Mouse (Mus musculus) stomach, embryonic 15.5 days (tissue): ENCODE data around the gene Efna2. TPM values are rescaled to one million over a fixed set of nuclear protein-coding genes. Genes with fewer than 3 reads are reported as not detected.
A peak's percentile ranks its signal among the peaks of the same experiment; 100 is the strongest.

Source experiments
- ATAC-seq: fragments of 200-750 bp; cut with Nextera tagmentation; 2 replicates; pipeline ENCODE4 v1.8.0; 2017; ENCODE audit warnings: low read depth, moderate number of reproducible peaks, moderate TSS enrichment; ENCODE audit not compliant: insufficient read depth, low FRiP score
- H3K27ac ChIP-seq: fragments of 300-500 bp; sonication (generic); 2 replicates; pipeline ENCODE4 v1.5.1; 2015; ENCODE audit warnings: mild to moderate bottlenecking, inconsistent platforms
- H3K27me3 ChIP-seq: fragments of 300-500 bp; sonication (generic); replicated peaks from 2 replicates; pipeline ENCODE4 v1.6.1; 2015; ENCODE audit warnings: inconsistent platforms
- H3K36me3 ChIP-seq: fragments of 300-500 bp; sonication (generic); 2 replicates; pipeline ENCODE4 v1.6.1; 2015; ENCODE audit warnings: inconsistent platforms
- H3K4me1 ChIP-seq: fragments of 300-500 bp; sonication (generic); 2 replicates; pipeline ENCODE4 v1.6.1; 2015; ENCODE audit warnings: inconsistent platforms
- H3K4me2 ChIP-seq: fragments of 300-500 bp; sonication (generic); 2 replicates; pipeline ENCODE4 v1.6.1; 2015; ENCODE audit warnings: mild to moderate bottlenecking, inconsistent platforms
- H3K4me3 ChIP-seq: fragments of 300-500 bp; sonication (generic); replicated peaks from 2 replicates; pipeline ENCODE4 v1.5.1; 2015; ENCODE audit warnings: inconsistent platforms
- H3K9ac ChIP-seq: fragments of 300-500 bp; sonication (generic); 2 replicates; pipeline ENCODE4 v1.6.1; 2015; ENCODE audit warnings: inconsistent platforms
- H3K9me3 ChIP-seq: fragments of 300-500 bp; sonication (generic); 2 replicates; pipeline ENCODE4 v1.6.1; 2016; ENCODE audit warnings: inconsistent platforms
- WGBS: fragments of 180-500 bp; shearing (Covaris S2); methylation state at CpG from one replicate; pipeline ENCODE4 v1.1.7; 2015; 5-methylcytosine and 5-hydroxymethylcytosine counted together
- polyA plus RNA-seq: library from polyadenylated mRNA; unstranded; fragments of >200 nt; fragmentation: Nextera tagmentation; extraction: Ambion mirVana; gene quantifications from 2 replicates; pipeline ENCODE4 v1.2.1, GENCODE M21; 2015

The Efna2 gene
- polyA plus RNA-seq, 1 experiment from 2014 or later, result 15.7 TPM

- ATAC-seq, result peak; percentile 0; the same call in 1 of the 2 replicates
- Histone ChIP-seq H3K9ac (peak overlapping the region; percentile 19; the same call in 1 of the 2 replicates), H3K4me1 (peaks cover 92% of the 10 kb centered on the region), H3K9me3 (no peaks in the 10 kb centered on the region), H3K27me3 (no peaks in the 10 kb centered on the region), H3K4me3 (peak overlapping the region; percentile 47), H3K36me3 (peaks cover 35% of the 10 kb centered on the region), H3K27ac (peak overlapping the region; percentile 92), H3K4me2 (peak overlapping the region; percentile 77)
- 10% methylated on average over 12 of the region's 12 CpGs for WGBS
Observed at GRCm38 (mm10) chr10:80159021-80159560, 20.2 kb upstream of the Efna2 start.

DNA sequence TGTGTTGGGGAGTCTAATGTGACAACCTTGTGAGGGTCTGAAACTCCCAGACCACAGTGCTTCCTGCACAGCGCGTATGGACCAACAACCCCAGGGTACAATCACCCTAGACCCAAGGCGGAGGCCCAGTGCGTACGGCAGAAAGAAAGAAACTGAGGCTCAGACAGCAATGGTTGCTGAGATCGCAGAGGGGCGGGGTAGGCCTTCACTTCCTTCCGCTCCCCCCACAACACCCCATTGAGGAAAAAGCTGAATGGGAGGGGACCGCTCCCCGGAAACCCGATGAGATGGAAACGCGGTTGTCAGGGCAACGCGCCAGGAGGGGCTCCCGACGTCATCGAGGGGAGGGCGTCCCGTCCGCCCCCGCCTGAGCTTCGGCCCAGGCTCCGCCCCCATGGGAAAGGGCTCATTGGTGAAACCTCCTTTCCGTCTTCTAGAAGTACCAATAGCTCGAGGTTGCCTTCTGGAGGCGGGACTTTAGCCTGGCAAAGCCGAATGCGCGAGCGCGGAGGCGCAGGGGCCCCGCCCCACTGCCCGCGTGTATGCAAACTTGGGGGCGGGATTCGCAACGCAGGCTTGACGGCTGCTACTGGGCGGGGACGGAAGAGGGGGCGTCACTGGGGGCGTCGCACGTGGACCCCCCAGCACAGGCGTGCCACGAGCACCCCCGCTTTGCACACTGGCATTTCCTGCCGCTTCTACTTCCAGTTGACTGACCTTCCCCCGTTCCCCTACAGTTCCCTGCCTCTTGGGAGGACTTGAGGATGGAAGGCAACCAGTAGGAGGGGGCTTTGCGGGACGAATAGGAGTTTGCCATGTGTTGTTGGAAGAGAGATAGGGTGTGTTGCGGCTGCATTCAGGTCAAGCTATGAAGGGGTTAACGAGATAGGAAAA lies 19.5 kb upstream of the Efna2 start:
- Histone ChIP-seq H3K4me2 (peak overlapping the region; percentile 77), H3K4me1 (peaks cover 92% of the 10 kb centered on the region), H3K27me3 (no peaks in the 10 kb centered on the region), H3K36me3 (peaks cover 28% of the 10 kb centered on the region), H3K9me3 (no peaks in the 10 kb centered on the region), H3K9ac (peak overlapping the region; percentile 19; the same call in 1 of the 2 replicates), H3K4me3 (peak overlapping the region; percentile 47), H3K27ac (peak overlapping the region; percentile 92)
- under 1% methylated on average over 55 of the region's 55 CpGs for WGBS
- ATAC-seq, result peak; percentile 81

DNA sequence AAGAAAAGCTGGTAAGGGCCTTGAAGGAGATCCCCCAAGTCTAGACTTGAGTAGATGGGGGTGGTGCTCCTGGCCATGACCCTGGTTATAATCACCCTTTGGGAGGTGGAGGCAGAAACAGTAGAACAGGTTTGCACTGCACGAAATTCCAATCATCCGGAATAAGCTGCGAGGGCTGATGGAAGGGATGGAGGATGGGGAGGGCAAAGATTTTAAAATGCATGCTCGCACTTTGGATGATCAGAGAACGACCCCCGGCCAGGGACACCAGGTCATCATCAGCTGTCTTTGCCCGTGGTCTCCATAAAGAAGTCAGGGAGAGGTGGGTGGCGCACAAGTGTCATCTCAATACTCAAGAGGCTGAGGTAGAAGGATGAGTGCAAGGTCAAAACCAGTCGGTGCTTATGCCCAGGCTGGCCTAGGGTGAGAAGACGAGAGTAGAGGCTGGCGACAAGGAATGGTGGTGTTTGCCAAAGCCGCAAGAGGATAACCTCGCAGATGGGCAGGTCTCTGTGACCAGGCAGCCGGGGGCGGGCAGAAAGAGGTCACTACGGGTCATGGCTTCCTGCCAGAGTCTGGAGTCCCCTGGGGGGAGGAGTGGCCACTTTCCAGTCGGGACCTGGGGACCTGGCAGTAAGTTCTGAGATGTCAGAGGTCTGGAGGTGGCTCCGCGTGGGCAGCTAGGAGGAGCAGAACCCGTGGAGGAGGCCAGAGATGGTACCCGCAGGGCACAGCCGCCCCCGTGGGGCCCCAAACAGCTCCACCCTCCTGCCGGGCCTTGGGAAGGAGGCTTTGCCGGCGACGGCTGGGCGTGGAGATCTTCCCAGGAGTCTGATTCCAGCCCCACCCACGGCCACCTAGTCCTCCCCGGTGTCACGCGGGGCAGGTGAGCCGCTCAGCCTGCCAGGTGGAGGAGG lies 18.6 kb upstream of the Efna2 start:
- H3K4me1 ChIP-seq, result peaks cover 89% of the 10 kb centered on the region
- peak overlapping the region; percentile 92 for H3K27ac ChIP-seq
- WGBS, result 2% methylated on average over 33 of the region's 33 CpGs
- peak overlapping the region; percentile 29; the same call in 1 of the 2 replicates for H3K9ac ChIP-seq
- H3K4me2 ChIP-seq, result peak overlapping the region; percentile 77
- no peaks in the 10 kb centered on the region for H3K27me3 ChIP-seq
- H3K9me3 ChIP-seq, result no peaks in the 10 kb centered on the region
- peaks cover 19% of the 10 kb centered on the region for H3K36me3 ChIP-seq
- H3K4me3 ChIP-seq, result peak overlapping the region; percentile 47
- ATAC-seq, result peak; percentile 8; the same call in 1 of the 2 replicates

DNA sequence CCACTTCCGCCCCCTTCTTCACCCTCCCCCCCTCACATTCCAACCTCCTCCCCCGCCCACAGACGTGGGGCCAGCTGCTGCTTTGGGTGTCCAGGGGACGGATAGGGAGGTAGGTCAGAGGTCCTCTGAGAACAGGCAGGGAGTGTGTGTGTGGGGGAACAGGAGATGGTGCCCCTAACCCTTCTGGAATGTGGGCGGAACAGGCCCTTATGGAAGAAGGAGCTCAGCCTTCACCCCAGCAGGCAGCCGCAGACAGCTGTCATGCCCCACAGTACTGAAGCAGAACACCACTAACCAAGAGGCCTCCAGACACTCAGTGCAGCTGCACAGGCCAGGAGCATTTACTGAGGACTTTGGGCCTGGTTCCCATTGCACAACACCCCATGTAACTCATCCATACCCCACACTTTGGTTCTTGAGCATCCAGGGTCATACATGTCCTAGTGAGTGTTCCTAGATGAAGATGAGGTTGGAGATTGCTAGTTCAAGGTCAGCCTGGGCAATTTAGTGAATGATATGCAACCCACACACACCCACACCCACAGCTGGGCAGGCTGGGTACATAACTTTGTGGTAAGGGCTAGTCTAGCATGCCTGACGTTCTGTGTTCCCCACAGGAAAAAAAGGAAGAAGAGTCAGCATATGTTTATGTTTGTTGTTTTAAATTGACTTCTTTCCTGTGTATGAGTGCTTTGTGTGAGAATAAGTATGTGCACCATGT lies 17.6 kb upstream of the Efna2 start:
- no peak overlapping the region for H3K9ac ChIP-seq
- no peaks in the 10 kb centered on the region for H3K27me3 ChIP-seq
- no peaks in the 10 kb centered on the region for H3K9me3 ChIP-seq
- H3K4me1 ChIP-seq, result peaks cover 87% of the 10 kb centered on the region
- 16% methylated on average over 7 of the region's 7 CpGs for WGBS
- H3K27ac ChIP-seq, result peak overlapping the region; percentile 92
- ATAC-seq, result peak; percentile 5; the same call in 1 of the 2 replicates
- H3K36me3 ChIP-seq, result peaks cover 10% of the 10 kb centered on the region
- H3K4me2 ChIP-seq, result peak overlapping the region; percentile 77
- peak overlapping the region; percentile 47 for H3K4me3 ChIP-seq

- H3K27ac ChIP-seq, result peak overlapping the region; percentile 92
- peak overlapping the region; percentile 77; the same call in 1 of the 2 replicates for H3K4me2 ChIP-seq
- H3K27me3 ChIP-seq, result no peaks in the 10 kb centered on the region
- H3K4me3 ChIP-seq, result no peak overlapping the region
- H3K9me3 ChIP-seq, result no peaks in the 10 kb centered on the region
- no peak for ATAC-seq
- peaks cover 85% of the 10 kb centered on the region for H3K4me1 ChIP-seq
- no peak overlapping the region for H3K9ac ChIP-seq
- WGBS, result 62% methylated on average over 3 of the region's 3 CpGs
- peaks cover 5% of the 10 kb centered on the region for H3K36me3 ChIP-seq
Observed at GRCm38 (mm10) chr10:80162243-80162608, 17.1 kb upstream of the Efna2 start.

- H3K4me2 ChIP-seq, result no peak overlapping the region
- peak overlapping the region; percentile 92 for H3K27ac ChIP-seq
- no peaks in the 10 kb centered on the region for H3K27me3 ChIP-seq
- no peak overlapping the region for H3K4me3 ChIP-seq
- ATAC-seq, result no peak
- no peak overlapping the region for H3K9ac ChIP-seq
- H3K9me3 ChIP-seq, result no peaks in the 10 kb centered on the region
- H3K4me1 ChIP-seq, result peaks cover 80% of the 10 kb centered on the region
- no peaks in the 10 kb centered on the region for H3K36me3 ChIP-seq
- 65% methylated on average over 6 of the region's 6 CpGs for WGBS
Observed at GRCm38 (mm10) chr10:80162716-80163299, 16.5 kb upstream of the Efna2 start.

DNA sequence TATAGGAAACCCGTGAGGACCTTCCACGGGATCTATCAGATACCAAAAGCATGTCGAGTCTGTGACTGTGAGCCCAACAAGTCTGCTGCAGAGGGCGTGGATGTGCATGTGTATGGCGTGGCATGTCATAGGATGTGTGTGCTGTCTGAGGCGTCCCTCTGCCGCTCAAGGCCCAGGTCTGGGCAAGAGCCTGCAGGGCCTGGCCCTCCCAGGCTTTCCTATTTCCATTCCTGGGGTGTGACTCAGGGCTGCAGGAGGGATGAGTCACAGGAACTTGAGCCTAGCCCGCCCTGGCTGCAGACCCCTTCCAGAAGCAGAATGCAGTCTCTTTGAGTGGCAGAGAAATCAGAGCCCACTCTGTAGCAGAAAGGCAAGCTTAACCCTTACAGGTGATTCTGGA lies 15.6 kb upstream of the Efna2 start:
- H3K9me3 ChIP-seq, result no peaks in the 10 kb centered on the region
- no peak for ATAC-seq
- WGBS, result 60% methylated on average over 8 of the region's 8 CpGs
- no peaks in the 10 kb centered on the region for H3K27me3 ChIP-seq
- no peak overlapping the region for H3K4me3 ChIP-seq
- H3K27ac ChIP-seq, result peak overlapping the region; percentile 92; the same call in 1 of the 2 replicates
- peak overlapping the region; percentile 70 for H3K4me2 ChIP-seq
- H3K36me3 ChIP-seq, result no peaks in the 10 kb centered on the region
- peaks cover 75% of the 10 kb centered on the region for H3K4me1 ChIP-seq
- no peak overlapping the region for H3K9ac ChIP-seq

- peak overlapping the region; percentile 16; the same call in 1 of the 2 replicates for H3K9ac ChIP-seq
- no peaks in the 10 kb centered on the region for H3K27me3 ChIP-seq
- ATAC-seq, result no peak
- WGBS, result 10% methylated on average over 44 of the region's 44 CpGs
- peak overlapping the region; percentile 37 for H3K4me3 ChIP-seq
- H3K4me2 ChIP-seq, result peak overlapping the region; percentile 70
- no peaks in the 10 kb centered on the region for H3K36me3 ChIP-seq
- H3K4me1 ChIP-seq, result peaks cover 74% of the 10 kb centered on the region
- peak overlapping the region; percentile 92 for H3K27ac ChIP-seq
- no peaks in the 10 kb centered on the region for H3K9me3 ChIP-seq
Observed at GRCm38 (mm10) chr10:80164161-80164997, 14.9 kb upstream of the Efna2 start.

DNA sequence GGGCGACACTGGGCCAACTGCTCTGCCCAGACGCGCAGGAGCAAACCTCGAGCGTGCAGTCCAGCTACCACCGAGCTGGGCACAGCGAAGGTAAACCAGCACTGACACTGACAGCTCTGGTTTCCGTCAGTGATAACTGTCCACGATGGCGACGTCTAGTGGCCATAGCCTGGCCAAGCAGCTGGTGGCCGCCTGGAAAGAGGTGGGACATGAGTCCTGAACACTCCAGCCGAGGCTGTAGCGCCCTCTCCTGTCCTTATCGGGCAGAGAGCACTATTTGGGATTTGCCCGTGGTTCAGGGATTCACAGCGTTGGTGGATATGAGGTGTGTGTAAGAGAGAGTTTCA lies 14.3 kb upstream of the Efna2 start:
- H3K36me3 ChIP-seq, result peaks cover 3% of the 10 kb centered on the region
- peak overlapping the region; percentile 70 for H3K4me2 ChIP-seq
- WGBS, result 0% methylated on average over 17 of the region's 17 CpGs
- H3K9me3 ChIP-seq, result no peaks in the 10 kb centered on the region
- H3K4me1 ChIP-seq, result peaks cover 76% of the 10 kb centered on the region
- peak overlapping the region; percentile 16; the same call in 1 of the 2 replicates for H3K9ac ChIP-seq
- peak; percentile 15 for ATAC-seq
- peak overlapping the region; percentile 37 for H3K4me3 ChIP-seq
- no peaks in the 10 kb centered on the region for H3K27me3 ChIP-seq
- peak overlapping the region; percentile 92 for H3K27ac ChIP-seq

DNA sequence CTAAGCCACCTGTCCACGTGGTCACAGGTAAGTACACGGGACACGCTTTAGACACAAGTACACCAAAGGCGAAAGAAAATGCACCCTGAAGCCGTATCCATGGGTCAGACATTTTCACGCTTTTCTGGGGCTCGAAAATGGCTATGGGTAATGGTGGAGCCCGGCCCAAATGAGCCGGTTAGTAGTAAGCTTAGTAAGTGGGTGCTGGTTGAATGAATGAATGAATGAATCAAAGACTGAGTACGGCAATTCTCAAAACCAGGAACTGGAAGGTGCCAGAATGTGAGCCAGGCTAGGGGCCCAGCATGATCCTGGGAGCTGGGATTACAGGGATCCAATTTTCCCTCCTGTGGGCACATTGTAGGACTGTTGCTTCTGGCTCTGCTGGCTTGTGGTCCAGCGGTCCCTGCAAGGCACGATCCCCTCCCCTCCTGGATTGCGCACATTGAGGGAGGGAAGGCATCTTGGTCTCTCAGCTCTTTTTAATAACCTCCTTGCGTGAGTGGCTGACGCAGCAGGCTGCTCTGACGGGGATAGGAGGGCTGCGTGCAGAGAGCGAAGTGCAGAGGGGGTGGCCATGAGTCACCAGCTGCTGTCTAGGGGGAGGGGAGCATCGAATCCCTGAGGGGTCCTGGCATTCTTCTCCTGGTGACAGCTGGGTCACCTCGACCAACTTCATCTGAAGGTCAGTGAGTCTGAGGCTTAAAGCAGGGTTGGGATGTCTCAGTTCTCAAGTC lies 13.7 kb upstream of the Efna2 start, which contains the start of gene Cirbp:
Gene Cirbp (plus strand): TSS at position 594 of the 737 bp plus-strand sequence.
- Histone ChIP-seq H3K27ac (peak within 1 kb of the TSS; percentile 92), H3K4me1 (peaks cover 76% of the 10 kb centered on the region), H3K36me3 (peaks cover 9% of the 10 kb centered on the region), H3K27me3 (no peaks in the 10 kb centered on the region), H3K4me3 (peak within 1 kb of the TSS; percentile 37), H3K9ac (peak within 1 kb of the TSS; percentile 16; the same call in 1 of the 2 replicates), H3K4me2 (peak within 1 kb of the TSS; percentile 70), H3K9me3 (no peaks in the 10 kb centered on the region)
- ATAC-seq, result no peak
- 15% methylated on average over 20 of the region's 20 CpGs for WGBS
